Mouse (Mus musculus) forebrain, embryonic 16.5 days (tissue): Measurements from ENCODE around the gene Chac1. TPM values are rescaled to one million over a fixed set of nuclear protein-coding genes. Genes with fewer than 3 reads are reported as not detected.

ENCODE experiments used
- ATAC-seq: fragments of 200-750 bp; cut with Nextera tagmentation; 2 replicates; pipeline ENCODE4 v1.8.0; 2017; ENCODE audit warnings: mild to moderate bottlenecking, moderate library complexity
- H3K27ac ChIP-seq: fragments of 300-500 bp; sonication (generic); 2 replicates; pipeline ENCODE4 v1.5.1; 2014; ENCODE audit warnings: low read length, control low read depth
- H3K27me3 ChIP-seq: fragments of 300-500 bp; sonication (generic); replicated peaks from 2 replicates; pipeline ENCODE4 v1.6.1; 2014; ENCODE audit warnings: low read length; ENCODE audit not compliant: control insufficient read depth, insufficient read depth
- H3K36me3 ChIP-seq: fragments of 300-500 bp; sonication (generic); 2 replicates; pipeline ENCODE4 v1.6.1; 2014; ENCODE audit not compliant: control insufficient read depth, insufficient read depth
- H3K4me1 ChIP-seq: fragments of 300-500 bp; sonication (generic); replicated peaks from 2 replicates; pipeline ENCODE4 v1.6.1; 2014; ENCODE audit warnings: low read length; ENCODE audit not compliant: control insufficient read depth, insufficient read depth
- H3K4me2 ChIP-seq: fragments of 300-500 bp; sonication (generic); 2 replicates; pipeline ENCODE4 v1.6.1; 2014; ENCODE audit warnings: mild to moderate bottlenecking, low read length, control low read depth
- H3K4me3 ChIP-seq: fragments of 300-500 bp; sonication (generic); replicated peaks from 2 replicates; pipeline ENCODE4 v1.5.1; 2014; ENCODE audit warnings: mild to moderate bottlenecking, low read length, control low read depth
- H3K9ac ChIP-seq: fragments of 300-500 bp; sonication (generic); replicated peaks from 2 replicates; pipeline ENCODE4 v1.6.1; 2014; ENCODE audit warnings: low read depth, low read length, control low read depth
- H3K9me3 ChIP-seq: fragments of 300-500 bp; sonication (generic); 2 replicates; pipeline ENCODE4 v1.6.1; 2016; ENCODE audit warnings: low read length; ENCODE audit not compliant: control insufficient read depth
- WGBS: fragments of 180-500 bp; shearing (Covaris S2); extraction: QIAGEN DNeasy Blood & Tissue Kit; methylation state at CpG from one replicate; pipeline ENCODE4 v1.1.7; 2014; 5-methylcytosine and 5-hydroxymethylcytosine counted together
- polyA plus RNA-seq: library from polyadenylated mRNA; unstranded; fragments of >200 nt; fragmentation: Nextera tagmentation; extraction: Ambion mirVana; gene quantifications from 2 replicates; pipeline ENCODE4 v1.2.1, GENCODE M21; 2015

The Chac1 gene
- polyA plus RNA-seq, 1 experiment from 2014 or later: 11.3 TPM

DNA sequence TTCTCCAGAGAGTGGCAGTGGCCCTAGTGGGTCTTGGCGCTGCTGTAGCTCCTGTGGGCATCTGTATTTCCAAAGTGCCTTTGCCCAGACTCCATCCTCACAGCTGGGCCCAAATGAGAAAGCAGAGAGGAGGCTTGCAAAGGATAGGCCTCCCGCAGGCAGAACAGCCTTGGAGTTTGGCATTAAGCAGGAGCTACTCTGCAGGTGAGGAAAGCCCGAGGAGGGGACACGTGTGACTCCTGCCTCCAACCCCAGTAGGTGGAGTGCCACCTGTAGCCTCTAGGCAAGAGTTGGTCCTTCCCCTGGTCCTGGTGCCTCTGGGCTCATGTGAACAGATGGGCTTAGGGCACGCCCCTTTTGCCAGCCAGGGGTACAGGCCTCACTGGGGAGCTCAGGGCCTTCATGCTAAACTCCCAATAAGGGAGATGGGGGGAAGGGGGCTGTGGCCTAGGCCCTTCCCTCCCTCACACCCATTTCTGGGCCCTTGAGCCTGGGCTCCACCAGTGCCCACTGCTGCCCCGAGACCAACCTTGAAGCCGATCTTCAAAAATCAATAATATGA lies 16.0 kb upstream of the Chac1 start:
- Histone ChIP-seq H3K4me1 (no peaks in the 10 kb centered on the region; the same call in 1 of the 2 replicates), H3K9ac (no peak overlapping the region), H3K9me3 (no peaks in the 10 kb centered on the region), H3K36me3 (no peaks in the 10 kb centered on the region), H3K4me3 (no peak overlapping the region), H3K27me3 (peaks cover 24% of the 10 kb centered on the region), H3K4me2 (no peak overlapping the region), H3K27ac (no peak overlapping the region)
- no peak for ATAC-seq
- WGBS: 77% methylated on average over 7 of the region's 7 CpGs

DNA sequence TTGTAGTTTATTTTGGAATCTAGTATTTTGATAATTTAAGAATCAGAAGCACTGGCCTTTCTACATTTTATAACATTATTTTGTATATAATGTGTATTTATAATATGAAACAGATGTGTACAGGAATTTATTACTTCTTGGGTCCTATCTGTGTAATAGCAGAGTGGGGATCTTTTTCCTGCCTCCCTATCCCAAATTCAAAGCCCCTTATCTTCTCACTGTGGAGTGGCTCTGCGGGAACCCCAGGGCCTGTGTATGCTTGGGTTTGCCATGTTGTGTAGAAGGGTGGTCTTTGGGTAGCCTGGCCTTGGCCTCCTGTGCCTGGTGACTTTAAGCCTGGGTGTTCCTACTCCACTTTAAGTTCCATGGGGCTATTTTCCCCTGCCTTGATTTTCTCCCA lies 15.5 kb upstream of the Chac1 start:
- 88% methylated on average over 1 of the region's 1 CpGs for WGBS
- H3K4me2 ChIP-seq: no peak overlapping the region
- no peak overlapping the region for H3K4me3 ChIP-seq
- peaks cover 19% of the 10 kb centered on the region for H3K27me3 ChIP-seq
- ATAC-seq: no peak
- no peak overlapping the region for H3K27ac ChIP-seq
- H3K4me1 ChIP-seq: no peaks in the 10 kb centered on the region; the same call in 1 of the 2 replicates
- H3K36me3 ChIP-seq: no peaks in the 10 kb centered on the region
- H3K9me3 ChIP-seq: no peaks in the 10 kb centered on the region
- H3K9ac ChIP-seq: no peak overlapping the region

DNA sequence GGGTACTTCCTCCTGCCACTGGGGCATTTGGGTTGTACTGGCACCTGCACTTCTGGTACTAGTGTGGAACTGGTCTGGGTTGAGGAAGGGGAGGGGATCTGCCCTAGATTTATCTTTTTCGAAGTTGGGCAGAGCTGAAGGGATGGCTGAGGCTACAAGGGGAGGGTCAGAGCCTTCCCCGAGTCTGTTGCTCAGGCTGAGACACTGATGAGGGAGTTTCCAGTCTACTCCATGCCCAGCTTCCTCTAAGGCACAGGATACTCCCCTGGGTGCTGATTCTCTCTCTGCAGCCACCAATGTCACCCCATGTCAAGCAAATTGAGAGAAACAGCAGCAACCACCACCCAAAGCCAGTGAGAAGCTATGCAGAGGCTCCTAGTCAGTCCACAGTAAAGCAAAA lies 15.0 kb upstream of the Chac1 start:
- Histone ChIP-seq H3K4me1 (no peaks in the 10 kb centered on the region; the same call in 1 of the 2 replicates), H3K4me2 (no peak overlapping the region), H3K9ac (no peak overlapping the region), H3K4me3 (no peak overlapping the region), H3K27me3 (peaks cover 16% of the 10 kb centered on the region), H3K27ac (no peak overlapping the region), H3K36me3 (no peaks in the 10 kb centered on the region), H3K9me3 (no peaks in the 10 kb centered on the region)
- no peak for ATAC-seq
- 71% methylated on average over 2 of the region's 2 CpGs for WGBS

DNA sequence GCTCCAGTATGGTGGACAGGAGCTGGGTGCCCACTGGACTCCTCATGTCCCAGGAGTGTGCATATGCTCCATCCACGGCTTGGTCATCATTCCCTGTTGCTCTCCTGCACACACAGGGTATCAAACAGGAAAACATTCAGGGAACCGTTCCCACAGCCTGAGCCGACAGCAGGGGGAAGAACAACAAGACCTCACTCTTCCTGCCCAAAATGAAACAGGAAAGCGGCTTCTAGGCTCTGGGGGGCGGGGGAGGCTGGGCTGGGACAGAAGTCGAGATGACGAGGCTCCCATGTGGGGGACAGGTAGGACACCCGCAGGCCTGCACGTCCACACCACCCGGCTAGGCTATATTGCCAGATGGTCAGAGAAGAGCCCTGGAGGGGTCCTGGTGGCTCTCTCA lies 14.6 kb upstream of the Chac1 start:
- no peaks in the 10 kb centered on the region for H3K9me3 ChIP-seq
- H3K27ac ChIP-seq: no peak overlapping the region
- H3K9ac ChIP-seq: no peak overlapping the region
- no peak for ATAC-seq
- no peaks in the 10 kb centered on the region; the same call in 1 of the 2 replicates for H3K4me1 ChIP-seq
- peaks cover 11% of the 10 kb centered on the region for H3K27me3 ChIP-seq
- no peak overlapping the region for H3K4me2 ChIP-seq
- 77% methylated on average over 10 of the region's 10 CpGs for WGBS
- H3K4me3 ChIP-seq: no peak overlapping the region
- no peaks in the 10 kb centered on the region for H3K36me3 ChIP-seq

DNA sequence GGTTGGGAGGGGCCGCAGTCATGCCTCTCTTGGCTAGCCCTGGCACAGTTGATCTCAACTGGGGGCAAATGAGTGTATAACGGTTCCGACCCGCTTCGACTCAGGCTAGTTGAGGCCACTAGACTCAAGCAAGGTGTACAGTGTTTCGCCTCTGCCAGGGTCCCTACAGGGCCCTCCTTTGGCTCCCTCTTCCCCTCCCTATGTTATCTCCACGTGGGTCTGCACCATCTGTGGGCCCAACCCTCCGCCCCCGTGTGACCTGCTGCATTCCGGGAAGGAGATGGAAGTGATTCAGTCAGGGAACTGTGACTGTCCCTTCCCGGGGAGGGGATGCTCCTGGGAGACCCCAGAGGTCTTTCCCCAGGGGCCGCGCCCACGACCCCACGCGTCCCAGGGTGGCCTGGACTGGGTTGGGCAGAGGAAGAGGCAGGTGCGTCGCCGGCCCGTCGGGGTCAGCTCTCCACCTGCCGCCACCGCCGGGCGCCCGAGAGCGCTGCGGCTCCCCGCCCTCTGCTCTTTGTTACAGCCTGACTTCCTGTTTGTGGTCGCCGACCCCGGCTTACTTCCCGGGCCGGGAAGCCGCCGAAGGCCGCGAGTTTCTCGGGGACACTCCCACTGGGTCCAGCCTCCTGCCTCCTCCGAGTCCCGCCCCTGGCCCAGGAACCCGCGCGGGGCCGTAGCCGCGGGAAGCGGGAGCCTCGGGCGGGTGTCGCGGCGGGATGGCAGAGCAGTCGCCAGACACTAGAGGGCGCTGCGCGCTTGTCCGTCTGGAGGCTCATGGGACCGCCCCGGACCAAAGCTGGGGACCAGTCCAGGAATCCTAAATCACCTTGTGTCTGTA lies 13.4 kb upstream of the Chac1 start:
- Histone ChIP-seq H3K4me2 (peak overlapping the region; percentile 73), H3K4me1 (no peaks in the 10 kb centered on the region; the same call in 1 of the 2 replicates), H3K36me3 (no peaks in the 10 kb centered on the region), H3K27me3 (0 out of 2 replicates have a peak, but pooled peaks cover 4% of the 10 kb centered on the region), H3K9me3 (no peaks in the 10 kb centered on the region), H3K9ac (peak overlapping the region; percentile 77), H3K4me3 (peak overlapping the region; percentile 58), H3K27ac (peak overlapping the region; percentile 12; the same call in 1 of the 2 replicates)
- ATAC-seq: peak; percentile 89
- WGBS: 9% methylated on average over 59 of the region's 60 CpGs

DNA sequence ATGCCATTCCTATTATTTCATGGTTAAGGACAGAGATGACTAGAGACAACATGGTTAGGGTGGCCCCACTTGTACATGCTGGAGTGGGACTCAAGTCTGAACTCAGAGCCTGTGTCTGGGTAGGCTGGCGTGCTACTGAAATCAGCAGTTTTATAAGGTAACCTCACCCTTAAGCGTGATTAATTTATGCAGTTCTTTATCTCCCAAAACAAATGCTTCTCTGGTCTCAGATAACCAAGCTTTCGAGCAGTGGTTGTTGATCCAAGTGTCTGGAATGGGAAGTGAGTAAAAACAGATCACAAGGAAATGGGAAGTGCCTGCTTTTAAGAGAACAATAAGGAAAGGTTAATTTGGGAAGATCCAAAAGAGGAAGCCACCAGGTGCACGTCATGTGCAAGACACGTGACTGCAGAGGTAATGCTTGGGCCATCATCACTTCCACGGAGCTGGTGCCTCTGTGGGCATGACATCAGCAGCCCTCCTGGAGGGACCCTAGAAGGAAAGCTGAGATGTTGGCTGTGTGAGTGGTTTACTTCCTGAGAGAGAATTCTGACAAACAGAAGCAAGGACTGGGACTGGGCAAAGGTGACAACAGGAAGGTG lies 6.4 kb upstream of the Chac1 start:
- ATAC-seq: no peak
- Histone ChIP-seq H3K27ac (no peak overlapping the region), H3K4me1 (no peaks in the 10 kb centered on the region), H3K36me3 (no peaks in the 10 kb centered on the region), H3K27me3 (no peaks in the 10 kb centered on the region; the same call in 1 of the 2 replicates), H3K4me2 (no peak overlapping the region), H3K4me3 (no peak overlapping the region), H3K9me3 (no peaks in the 10 kb centered on the region), H3K9ac (no peak overlapping the region)
- WGBS: 47% methylated on average over 6 of the region's 6 CpGs

DNA sequence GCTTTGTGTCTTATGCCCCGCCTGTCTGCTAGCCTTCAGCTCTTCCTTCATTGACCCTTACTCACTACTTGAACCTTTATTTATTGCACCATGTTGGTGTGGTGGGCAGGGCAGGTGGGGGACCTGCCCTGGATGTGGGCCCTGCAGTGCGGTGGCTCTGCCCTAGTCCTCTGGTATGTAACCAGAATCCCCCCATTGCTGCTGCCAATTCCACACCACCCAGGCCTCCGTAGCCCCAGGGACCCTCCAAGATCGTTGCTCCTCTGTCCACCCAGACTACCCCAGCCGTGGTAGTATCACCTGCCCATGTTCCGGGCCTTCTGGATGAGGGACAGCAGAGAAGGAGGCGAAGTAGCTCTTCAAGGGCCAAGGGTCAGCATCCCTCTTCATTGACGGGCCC lies 2.7 kb downstream of the Chac1 start:
- Histone ChIP-seq H3K9me3 (peaks cover 2% of the 10 kb centered on the region; the same call in 1 of the 2 replicates), H3K4me3 (no peak overlapping the region), H3K4me2 (no peak overlapping the region), H3K9ac (no peak overlapping the region), H3K4me1 (peaks cover 12% of the 10 kb centered on the region), H3K27ac (no peak overlapping the region), H3K27me3 (no peaks in the 10 kb centered on the region), H3K36me3 (no peaks in the 10 kb centered on the region)
- 88% methylated on average over 8 of the region's 8 CpGs for WGBS
- ATAC-seq: no peak

DNA sequence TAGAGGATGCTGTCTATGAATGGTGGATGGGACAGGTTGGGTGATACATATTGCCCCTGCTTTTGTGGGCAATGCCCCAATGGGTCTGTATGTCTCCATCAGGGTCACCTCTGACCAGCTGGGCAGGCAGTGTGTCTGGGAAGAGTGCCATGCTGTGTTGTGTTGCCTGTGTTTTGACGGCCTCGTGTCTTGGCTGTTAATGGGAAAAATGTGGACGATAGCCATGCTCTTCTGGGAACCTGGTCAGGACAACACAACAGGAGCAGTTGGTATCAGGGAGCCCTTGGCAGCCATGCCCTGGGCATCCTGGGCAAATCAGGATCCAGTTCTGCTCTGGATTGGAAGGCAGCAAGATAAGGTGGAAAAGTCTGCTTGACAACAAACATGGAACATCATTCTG lies 4.1 kb downstream of the Chac1 start:
- H3K27ac ChIP-seq: no peak overlapping the region
- WGBS: 67% methylated on average over 3 of the region's 3 CpGs
- H3K27me3 ChIP-seq: no peaks in the 10 kb centered on the region
- H3K4me2 ChIP-seq: no peak overlapping the region
- ATAC-seq: no peak
- peaks cover 12% of the 10 kb centered on the region for H3K4me1 ChIP-seq
- H3K9ac ChIP-seq: no peak overlapping the region
- H3K4me3 ChIP-seq: no peak overlapping the region
- peaks cover 2% of the 10 kb centered on the region; the same call in 1 of the 2 replicates for H3K9me3 ChIP-seq
- no peaks in the 10 kb centered on the region for H3K36me3 ChIP-seq

DNA sequence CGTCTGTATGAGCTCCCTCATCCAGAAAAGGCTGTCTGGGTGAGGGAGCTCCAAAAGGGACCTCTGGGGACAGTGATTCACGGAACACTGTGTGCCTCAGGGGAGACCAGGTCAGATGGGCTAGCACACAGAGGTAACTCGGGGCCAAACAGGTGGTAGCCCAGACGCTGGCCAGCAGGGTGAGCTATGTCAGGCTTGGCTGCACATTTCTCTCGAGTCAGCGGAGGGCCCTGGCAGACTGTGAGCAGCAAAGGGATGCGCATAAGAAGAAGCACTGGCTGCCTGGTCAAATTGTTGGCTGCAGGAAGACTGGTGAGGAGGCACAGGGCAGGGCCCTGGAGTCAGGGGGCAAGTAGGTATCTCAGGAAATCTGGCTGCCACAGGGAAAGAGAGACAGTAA lies 4.6 kb downstream of the Chac1 start:
- ATAC-seq: no peak
- Histone ChIP-seq H3K9ac (no peak overlapping the region), H3K4me2 (no peak overlapping the region), H3K9me3 (peaks cover 5% of the 10 kb centered on the region; the same call in 1 of the 2 replicates), H3K27ac (no peak overlapping the region), H3K36me3 (no peaks in the 10 kb centered on the region), H3K4me1 (peaks cover 7% of the 10 kb centered on the region), H3K4me3 (no peak overlapping the region), H3K27me3 (no peaks in the 10 kb centered on the region)
- WGBS: 27% methylated on average over 7 of the region's 7 CpGs
